Mouse (Mus musculus) E14TG2a.4 (cell line): ENCODE measurements at regions not wholly inside any gene's neighbourhood (a gene's known extent, or its start where the extent isn't known, plus 50 kb on each side); places are given as distances from the start of the nearest gene placed in this dataset.

Experiments
- H3K27me3 ChIP-seq: 2 replicates; pipeline ENCODE4 v1.6.1; 2014; ENCODE audit warnings: low read length, control low read depth; ENCODE audit not compliant: insufficient read depth
- H3K36me3 ChIP-seq: 2 replicates; pipeline ENCODE4 v1.6.1; 2014; ENCODE audit warnings: low read length, control low read depth; ENCODE audit not compliant: insufficient read depth
- H3K4me1 ChIP-seq: replicated peaks from 2 replicates; pipeline ENCODE4 v1.6.1; 2014; ENCODE audit warnings: low read depth, low read length, control low read depth
- H3K4me3 ChIP-seq: replicated peaks from 2 replicates; pipeline ENCODE4 v1.5.1; 2014; ENCODE audit warnings: mild to moderate bottlenecking, low read length
- H3K9me3 ChIP-seq: 2 replicates; pipeline ENCODE4 v1.6.1; 2014; ENCODE audit warnings: low read length, control low read depth
- CTCF ChIP-seq: conservative IDR thresholded peaks from 2 replicates; pipeline ENCODE4 v1.5.1; 2014; ENCODE audit warnings: low read length
- NANOG ChIP-seq: IDR thresholded peaks from 2 replicates; pipeline ENCODE4 v1.6.1; 2014; ENCODE audit warnings: borderline replicate concordance, low read length, mixed read lengths
- POU5F1 ChIP-seq: IDR thresholded peaks from 2 replicates; pipeline ENCODE4 v1.6.1; 2014; ENCODE audit warnings: low read length, borderline replicate concordance

DNA sequence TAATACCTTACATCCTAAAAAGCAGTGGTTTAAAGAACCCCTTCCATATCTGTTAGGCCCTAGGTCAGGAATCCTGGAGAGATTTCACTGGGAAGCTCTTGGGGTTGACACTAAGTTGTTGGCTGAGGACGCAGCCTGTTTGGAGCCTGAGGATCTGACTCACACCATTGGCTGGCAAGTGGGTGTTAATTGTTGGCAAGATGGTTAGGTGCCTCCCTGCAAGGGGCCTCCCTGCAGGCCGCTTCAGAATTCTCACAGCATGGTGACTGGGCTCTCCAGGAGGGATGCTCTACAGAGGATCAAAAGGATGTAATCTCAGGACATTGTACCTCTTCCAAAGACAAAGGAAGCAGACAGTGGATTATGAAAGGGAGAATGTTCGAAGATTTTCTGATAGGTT lies 270.7 kb upstream of the Fn1 start:
- no peak overlapping the region for H3K4me3 ChIP-seq
- no peaks in the 10 kb centered on the region for H3K4me1 ChIP-seq
- no peaks in the 10 kb centered on the region for H3K36me3 ChIP-seq
- no peaks in the 10 kb centered on the region for H3K27me3 ChIP-seq
- no peaks in the 10 kb centered on the region for H3K9me3 ChIP-seq
- no peak for TF ChIP-seq NANOG
- TF ChIP-seq CTCF: no peak
- TF ChIP-seq POU5F1: no peak

GRCm38 (mm10) chr1:71921456-71921855 lies 268.5 kb upstream of the Fn1 start:
- Histone ChIP-seq H3K27me3 (no peaks in the 10 kb centered on the region), H3K36me3 (no peaks in the 10 kb centered on the region)
- TF ChIP-seq CTCF (no peak), NANOG (no peak), POU5F1 (no peak)

GRCm38 (mm10) chr1:71919891-71920290 lies 266.9 kb upstream of the Fn1 start:
- H3K4me3 ChIP-seq: no peak overlapping the region
- TF ChIP-seq POU5F1: no peak
- TF ChIP-seq CTCF: no peak
- TF ChIP-seq NANOG: no peak
- no peaks in the 10 kb centered on the region for H3K27me3 ChIP-seq
- no peaks in the 10 kb centered on the region for H3K4me1 ChIP-seq
- no peaks in the 10 kb centered on the region for H3K9me3 ChIP-seq
- H3K36me3 ChIP-seq: no peaks in the 10 kb centered on the region

More at GRCm38 (mm10) chr1:71921456-71921855, 268.5 kb upstream of the Fn1 start:
- no peaks in the 10 kb centered on the region for H3K4me1 ChIP-seq
- H3K9me3 ChIP-seq: no peaks in the 10 kb centered on the region
- H3K4me3 ChIP-seq: no peak overlapping the region

- Histone ChIP-seq H3K4me1 (no peaks in the 10 kb centered on the region), H3K9me3 (no peaks in the 10 kb centered on the region), H3K4me3 (no peak overlapping the region), H3K36me3 (no peaks in the 10 kb centered on the region), H3K27me3 (no peaks in the 10 kb centered on the region)
- no peak for TF ChIP-seq NANOG
- TF ChIP-seq POU5F1: no peak
- no peak for TF ChIP-seq CTCF
These were observed 264.0 kb upstream of the Fn1 start for GRCm38 (mm10) chr1:71917021-71917420.

GRCm38 (mm10) chr1:71914439-71914838 lies 261.4 kb upstream of the Fn1 start:
- no peaks in the 10 kb centered on the region for H3K4me1 ChIP-seq
- no peak overlapping the region for H3K4me3 ChIP-seq
- H3K9me3 ChIP-seq: no peaks in the 10 kb centered on the region
- no peaks in the 10 kb centered on the region for H3K27me3 ChIP-seq
- H3K36me3 ChIP-seq: no peaks in the 10 kb centered on the region
- TF ChIP-seq NANOG (no peak), CTCF (no peak), POU5F1 (no peak)

GRCm38 (mm10) chr1:71913221-71913620 lies 260.2 kb upstream of the Fn1 start:
- TF ChIP-seq NANOG (no peak), CTCF (no peak), POU5F1 (no peak)
- H3K4me3 ChIP-seq: no peak overlapping the region
- H3K27me3 ChIP-seq: no peaks in the 10 kb centered on the region
- no peaks in the 10 kb centered on the region for H3K4me1 ChIP-seq
- no peaks in the 10 kb centered on the region for H3K36me3 ChIP-seq
- no peaks in the 10 kb centered on the region for H3K9me3 ChIP-seq

- Histone ChIP-seq H3K27me3 (no peaks in the 10 kb centered on the region), H3K36me3 (no peaks in the 10 kb centered on the region), H3K4me1 (no peaks in the 10 kb centered on the region), H3K4me3 (no peak overlapping the region), H3K9me3 (no peaks in the 10 kb centered on the region)
- TF ChIP-seq POU5F1: no peak
- TF ChIP-seq CTCF: no peak
- no peak for TF ChIP-seq NANOG
These were observed 259.4 kb upstream of the Fn1 start for GRCm38 (mm10) chr1:71912441-71912840.

DNA sequence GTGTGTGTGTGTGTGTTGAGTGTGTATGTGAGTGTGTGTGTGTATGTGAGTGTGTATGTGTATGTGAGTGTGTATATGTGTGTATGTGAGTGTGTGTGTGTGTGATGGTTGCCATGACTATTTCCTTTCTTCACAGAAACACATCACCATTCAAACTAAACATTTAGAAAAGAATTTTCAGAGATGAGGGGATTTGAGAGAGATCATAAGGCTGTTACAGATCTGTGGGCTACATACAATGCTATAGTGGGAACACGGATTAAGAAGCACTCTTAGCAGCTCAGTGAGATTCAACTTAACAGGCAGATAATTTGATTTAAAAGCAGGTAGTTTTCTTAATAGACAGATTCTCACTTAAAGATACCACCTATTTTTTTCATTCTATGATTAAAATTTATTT lies 257.1 kb upstream of the Fn1 start:
- TF ChIP-seq CTCF: no peak
- TF ChIP-seq POU5F1: no peak
- TF ChIP-seq NANOG: no peak
- Histone ChIP-seq H3K27me3 (no peaks in the 10 kb centered on the region), H3K9me3 (no peaks in the 10 kb centered on the region), H3K36me3 (no peaks in the 10 kb centered on the region), H3K4me3 (no peak overlapping the region), H3K4me1 (no peaks in the 10 kb centered on the region)

- TF ChIP-seq NANOG: no peak
- TF ChIP-seq POU5F1: no peak
- no peak for TF ChIP-seq CTCF
- H3K4me3 ChIP-seq: no peak overlapping the region
- no peaks in the 10 kb centered on the region for H3K27me3 ChIP-seq
- H3K9me3 ChIP-seq: no peaks in the 10 kb centered on the region
- no peaks in the 10 kb centered on the region for H3K36me3 ChIP-seq
- H3K4me1 ChIP-seq: no peaks in the 10 kb centered on the region
These were observed 256.6 kb upstream of the Fn1 start for GRCm38 (mm10) chr1:71909508-71910124.
